Mouse (Mus musculus): ENCODE measurements around the gene Cask.

GRCm38 (mm10) chrX:13521288-13521687, 329.9 kb downstream of the Cask start:
- no peak for TF ChIP-seq EP300 (IDR thresholded peaks at IDR 0.05; ENCODE audit: insufficient read depth, low read depth, low read length)
- TF ChIP-seq CTCF (IDR thresholded peaks at IDR 0.05; ENCODE audit: low read depth, low read length), result no peak
- no peak for TF ChIP-seq POLR2A (IDR thresholded peaks at IDR 0.05; ENCODE audit: insufficient read depth, low read length)
